8 mouse cellular contexts compared by ENCODE assay signal in the genomic region with DNA sequence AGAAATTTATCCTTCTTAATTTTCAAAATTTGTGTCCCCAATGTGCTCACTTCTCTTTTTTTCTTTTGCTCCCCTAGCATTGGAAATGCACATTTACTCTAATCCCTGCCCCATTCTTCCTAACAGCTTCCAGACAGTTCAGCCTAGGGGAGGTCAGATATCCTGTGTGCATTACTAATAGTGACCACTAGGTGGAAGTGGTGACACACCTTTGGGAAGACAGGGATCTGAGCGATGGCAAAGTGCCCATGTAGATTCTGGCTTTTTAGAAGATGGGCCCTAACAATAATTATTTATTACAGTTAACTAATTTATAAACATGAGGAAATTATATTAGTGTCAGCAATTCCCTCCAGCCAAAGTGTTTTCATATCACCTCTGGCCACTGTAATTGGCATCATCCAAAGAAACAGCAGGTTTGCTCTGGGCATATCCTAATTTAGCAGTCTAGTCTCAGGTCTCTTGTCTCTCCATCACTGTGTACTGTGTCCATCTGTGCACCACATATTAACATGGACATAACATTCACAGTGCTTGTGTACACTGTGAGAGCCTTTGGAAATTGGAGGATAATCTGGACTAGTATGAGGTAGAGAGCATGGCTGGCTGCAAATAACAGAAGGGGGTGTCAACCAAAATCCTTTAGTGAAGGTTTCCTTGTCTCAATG. TPM values are rescaled to one million over a fixed set of nuclear protein-coding genes. Genes with fewer than 3 reads are reported as not detected.
A peak's percentile ranks its signal among the peaks of the same experiment; 100 is the strongest.
DNase-seq lines count a peak whose midpoint lies in the region; ATAC-seq and TF ChIP-seq lines count a peak whose summit lies in the region.

No protein-coding gene starts in this region.

- no peaks in the 10 kb centered on the region for H3K4me1 ChIP-seq in heart, adult 2 months (ENCODE audit: control insufficient read depth, insufficient read depth, low read length)
- no peaks in the 10 kb centered on the region for H3K4me1 ChIP-seq in heart, embryonic 10.5 days
- H3K4me1 ChIP-seq in embryonic facial prominence, embryonic 12.5 days = no peaks in the 10 kb centered on the region
- no peaks in the 10 kb centered on the region for H3K4me1 ChIP-seq in hindbrain, embryonic 10.5 days (replicated peaks)
- H3K4me1 ChIP-seq in lung, embryonic 14.5 days (ENCODE audit: insufficient read depth) = no peaks in the 10 kb centered on the region

- H3K9ac ChIP-seq in heart, adult 2 months (ENCODE audit: low read depth, low read length) = no peak overlapping the region
- no peak overlapping the region for H3K9ac ChIP-seq in embryonic facial prominence, embryonic 12.5 days
- no peak overlapping the region for H3K9ac ChIP-seq in lung, embryonic 14.5 days

- H3K27ac ChIP-seq in heart, adult 2 months = no peak overlapping the region
- H3K27ac ChIP-seq in heart, embryonic 10.5 days = no peak overlapping the region
- no peak overlapping the region for H3K27ac ChIP-seq in embryonic facial prominence, embryonic 12.5 days
- no peak overlapping the region for H3K27ac ChIP-seq in hindbrain, embryonic 10.5 days
- H3K27ac ChIP-seq in lung, embryonic 14.5 days (ENCODE audit: low read depth) = no peak overlapping the region

- no peaks in the 10 kb centered on the region for H3K79me2 ChIP-seq in heart, adult 2 months (replicated peaks; ENCODE audit: control insufficient read depth, insufficient read depth, low read length)

- WGBS in heart, adult 2 months = 8% methylated on average over 1 of the region's 1 CpGs
- 15% methylated on average over 1 of the region's 1 CpGs for WGBS in heart, embryonic 10.5 days
- 3% methylated on average over 1 of the region's 1 CpGs for WGBS in embryonic facial prominence, embryonic 12.5 days
- 13% methylated on average over 1 of the region's 1 CpGs for WGBS in hindbrain, embryonic 10.5 days
- WGBS in lung, embryonic 14.5 days = 3% methylated on average over 1 of the region's 1 CpGs

- peak; percentile 97 for TF ChIP-seq CTCF in heart, adult 2 months (IDR thresholded peaks at IDR 0.05)
- peak; percentile 90 for TF ChIP-seq CTCF in lung, embryonic 14.5 days (IDR thresholded peaks at IDR 0.05; ENCODE audit: low read depth)

- no peak overlapping the region for H3K4me2 ChIP-seq in embryonic facial prominence, embryonic 12.5 days (replicated peaks)
- no peak overlapping the region for H3K4me2 ChIP-seq in lung, embryonic 14.5 days

- no peak for TF ChIP-seq EP300 in heart, adult 2 months (IDR thresholded peaks at IDR 0.05; ENCODE audit: insufficient read depth, low read depth, low read length)

- no peak overlapping the region for H3K4me3 ChIP-seq in heart, adult 2 months
- no peak overlapping the region for H3K4me3 ChIP-seq in heart, embryonic 10.5 days
- H3K4me3 ChIP-seq in embryonic facial prominence, embryonic 12.5 days = no peak overlapping the region
- H3K4me3 ChIP-seq in hindbrain, embryonic 10.5 days = no peak overlapping the region
- H3K4me3 ChIP-seq in lung, embryonic 14.5 days (ENCODE audit: low read depth, low read length) = no peak overlapping the region

- DNase-seq in heart, adult 2 months = peak in 1 of 2 experiments; percentile 9
- DNase-seq in heart, embryonic 10.5 days (ENCODE audit: low spot score) = no peak
- peak; percentile 33 to 55 for DNase-seq in adrenal gland, postnatal 36 days
- DNase-seq in hindbrain, embryonic 10.5 days (ENCODE audit: low spot score) = peak; percentile 23
- peak; percentile 78 for DNase-seq in layer of hippocampus, adult 11-12 months (ENCODE audit: low spot score)
- DNase-seq in lung, embryonic 14.5 days = peak; percentile 88
- DNase-seq in retina, embryonic 14.5 days (ENCODE audit: low spot score) = peak; percentile 84

- 0 out of 2 replicates have a peak, but pooled peaks have one; percentile 35 for ATAC-seq in embryonic facial prominence, embryonic 12.5 days (ENCODE audit: insufficient number of reproducible peaks, insufficient read depth, low FRiP score, low TSS enrichment)
- ATAC-seq in lung, embryonic 14.5 days (ENCODE audit: insufficient read depth) = peak; percentile 83; the same call in 1 of the 2 replicates

- TF ChIP-seq POLR2A in heart, adult 2 months (IDR thresholded peaks at IDR 0.05; ENCODE audit: insufficient read depth, low read depth, low read length) = no peak

- H3K36me3 ChIP-seq in heart, adult 2 months (ENCODE audit: control insufficient read depth, insufficient read depth, low read length) = no peaks in the 10 kb centered on the region
- H3K36me3 ChIP-seq in heart, embryonic 10.5 days = no peaks in the 10 kb centered on the region
- H3K36me3 ChIP-seq in embryonic facial prominence, embryonic 12.5 days = no peaks in the 10 kb centered on the region
- H3K36me3 ChIP-seq in hindbrain, embryonic 10.5 days = no peaks in the 10 kb centered on the region
- no peaks in the 10 kb centered on the region for H3K36me3 ChIP-seq in lung, embryonic 14.5 days (ENCODE audit: insufficient read depth)

- H3K27me3 ChIP-seq in heart, adult 2 months (ENCODE audit: control insufficient read depth, insufficient read depth, low read length) = no peaks in the 10 kb centered on the region
- no peaks in the 10 kb centered on the region for H3K27me3 ChIP-seq in heart, embryonic 10.5 days (ENCODE audit: insufficient read depth, poor library complexity, severe bottlenecking)
- no peaks in the 10 kb centered on the region for H3K27me3 ChIP-seq in embryonic facial prominence, embryonic 12.5 days
- no peaks in the 10 kb centered on the region for H3K27me3 ChIP-seq in hindbrain, embryonic 10.5 days (ENCODE audit: insufficient read depth, poor library complexity, severe bottlenecking)
- no peaks in the 10 kb centered on the region for H3K27me3 ChIP-seq in lung, embryonic 14.5 days (ENCODE audit: insufficient read depth, low read length)

- H3K9me3 ChIP-seq in heart, embryonic 10.5 days = no peaks in the 10 kb centered on the region
- H3K9me3 ChIP-seq in embryonic facial prominence, embryonic 12.5 days = no peaks in the 10 kb centered on the region
- no peaks in the 10 kb centered on the region for H3K9me3 ChIP-seq in hindbrain, embryonic 10.5 days
- H3K9me3 ChIP-seq in lung, embryonic 14.5 days (ENCODE audit: low read depth, low read length) = no peaks in the 10 kb centered on the region

- intact Hi-C loops in heart, adult 2 months (cut with DNase I) = loop anchor here (1.0 to 10.0 kb wide), 3 partner anchors 503 to 821 kb away; a partner anchor contains a TSS

RNA-seq across cellular contexts. Expression of a gene that starts 13.1 kb away (rescaled TPM):
- not detected for total RNA-seq in heart, adult 2 months (2021)
- not detected in 2 replicates for polyA plus RNA-seq in heart, adult 2 months (2012; rRNA removed)
- polyA plus RNA-seq in heart, embryonic 10.5 days (2016; fragmentation: Nextera tagmentation; extraction: Ambion mirVana) = not detected in 2 replicates
- not detected for total RNA-seq in adrenal gland, postnatal 36 days (2021)
- polyA plus RNA-seq in embryonic facial prominence, embryonic 12.5 days (2016; fragmentation: Nextera tagmentation; extraction: Ambion mirVana) = 0.09 TPM in 1 of 2 replicates, not detected in the other
- not detected in 2 replicates for polyA plus RNA-seq in hindbrain, embryonic 10.5 days (2016; fragmentation: Nextera tagmentation; extraction: Ambion mirVana)
- polyA plus RNA-seq in lung, embryonic 14.5 days (2014; fragmentation: Nextera tagmentation; extraction: Ambion mirVana) = not detected in 2 replicates

RNA-seq across cellular contexts. Expression of a gene that starts 57.7 kb away (rescaled TPM):
- under 1 TPM in 1 of 2 experiments, not detected in 1; 0.27 TPM for total RNA-seq in heart, adult 2 months (2021)
- polyA plus RNA-seq in heart, adult 2 months (2012; rRNA removed) = 0.16 TPM in 1 of 2 replicates, not detected in the other
- 21.0 and 28.3 TPM in 2 replicates for polyA plus RNA-seq in heart, embryonic 10.5 days (2016; fragmentation: Nextera tagmentation; extraction: Ambion mirVana)
- not detected for total RNA-seq in adrenal gland, postnatal 36 days (2021)
- polyA plus RNA-seq in embryonic facial prominence, embryonic 12.5 days (2016; fragmentation: Nextera tagmentation; extraction: Ambion mirVana) = 7.4 and 11.1 TPM in 2 replicates
- 7.2 and 9.8 TPM in 2 replicates for polyA plus RNA-seq in hindbrain, embryonic 10.5 days (2016; fragmentation: Nextera tagmentation; extraction: Ambion mirVana)
- 0.41 and 1.8 TPM in 2 replicates for polyA plus RNA-seq in lung, embryonic 14.5 days (2014; fragmentation: Nextera tagmentation; extraction: Ambion mirVana)
